Mouse (Mus musculus) kidney, postnatal 14 days (tissue): Measurements from ENCODE around the gene Gm21860.
A peak's percentile ranks its signal among the peaks of the same experiment; 100 is the strongest.
"Not testable (repeated sequence)": the region's sequence is repeated elsewhere in the genome, so short reads cannot be mapped to it uniquely, and the experiment has no call there.

Source experiments
- DNase-seq: peaks from one replicate; pipeline ENCODE4 v3.0.0; 2022; ENCODE audit warnings: mixed read lengths

Gene Gm21860

DNA sequence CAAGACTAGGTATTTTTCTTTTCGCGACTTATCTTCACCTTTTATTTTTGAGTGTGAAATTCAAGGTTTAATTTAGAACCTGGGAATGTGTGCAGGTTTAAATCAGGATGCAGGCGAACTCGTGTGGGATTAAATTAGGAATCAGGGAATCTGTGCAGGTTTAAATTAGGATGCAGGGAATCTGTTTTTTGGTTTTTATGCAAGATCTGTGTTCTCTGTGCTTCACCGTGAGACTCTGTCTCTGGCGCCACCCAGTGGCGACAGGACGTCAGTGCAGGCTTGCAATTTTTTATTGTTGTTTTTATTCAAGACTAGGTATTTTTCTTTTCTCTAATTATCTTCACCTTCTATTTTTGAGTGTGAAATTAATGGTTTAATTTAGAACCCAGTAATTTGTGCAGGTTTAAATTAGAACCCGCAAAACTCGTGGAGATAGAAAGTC is 22.5 kb downstream of the Gm21860 start:
- DNase-seq: peak; percentile 25

DNA sequence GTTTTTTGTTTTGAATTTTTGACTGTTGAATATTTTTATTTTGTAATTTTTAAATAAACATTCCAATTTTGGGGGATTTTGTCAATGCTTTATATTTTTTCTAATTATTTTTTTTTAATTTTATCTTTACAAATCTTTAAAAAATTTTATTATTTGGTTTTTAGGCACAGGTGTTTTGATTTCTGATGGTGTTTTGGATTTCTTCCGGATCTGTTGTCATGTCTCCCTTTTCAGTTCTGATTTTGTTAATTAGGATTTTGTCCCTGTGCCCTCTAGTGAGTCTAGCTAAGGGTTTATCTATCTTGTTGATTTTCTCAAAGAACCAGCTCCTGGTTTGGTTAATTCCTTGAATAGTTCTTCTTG is 23.0 kb downstream of the Gm21860 start:
- not testable (repeated sequence) for DNase-seq

- peak; percentile 43 for DNase-seq
Observed at GRCm38 (mm10) chrY:90730908-90731592, 23.6 kb downstream of the Gm21860 start.

DNA sequence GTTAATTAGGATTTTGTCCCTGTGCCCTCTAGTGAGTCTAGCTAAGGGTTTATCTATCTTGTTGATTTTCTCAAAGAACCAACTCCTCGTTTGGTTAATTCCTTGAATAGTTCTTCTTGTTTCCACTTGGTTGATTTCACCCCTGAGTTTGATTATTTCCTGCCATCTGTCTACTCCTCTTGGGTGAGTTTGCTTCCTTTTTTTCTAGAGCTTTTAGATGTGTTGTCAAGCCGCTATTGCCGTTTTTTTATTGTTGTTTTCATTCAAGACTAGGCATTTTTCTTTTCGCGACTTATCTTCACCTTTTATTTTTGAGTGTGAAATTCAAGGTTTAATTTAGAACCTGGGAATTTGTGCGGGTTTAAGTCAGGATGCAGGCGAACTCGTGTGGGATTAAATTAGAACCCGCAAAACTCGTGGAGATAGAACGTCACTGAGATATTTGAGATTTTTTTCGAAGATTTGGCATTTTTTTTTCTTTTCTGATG is 24.8 kb downstream of the Gm21860 start:
- DNase-seq: not testable (repeated sequence)

DNA sequence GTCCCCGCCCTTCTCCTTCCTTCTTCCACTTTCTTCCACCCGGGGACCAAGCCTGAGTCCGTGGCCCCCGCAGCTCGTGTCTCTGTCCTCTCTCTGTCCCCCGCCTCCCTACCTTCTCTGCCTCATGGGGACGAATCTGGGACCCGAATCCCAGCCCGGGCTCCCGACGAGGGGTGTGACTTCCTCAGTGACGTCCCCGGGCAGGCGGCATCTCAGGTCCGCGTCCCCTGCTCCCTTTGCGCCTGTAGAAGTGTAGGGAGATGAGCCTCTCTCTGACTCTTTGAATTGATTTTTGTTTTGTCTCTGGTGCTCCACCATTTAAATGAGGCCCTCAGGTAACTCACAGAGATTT is 25.7 kb downstream of the Gm21860 start:
- not testable (repeated sequence) for DNase-seq

DNA sequence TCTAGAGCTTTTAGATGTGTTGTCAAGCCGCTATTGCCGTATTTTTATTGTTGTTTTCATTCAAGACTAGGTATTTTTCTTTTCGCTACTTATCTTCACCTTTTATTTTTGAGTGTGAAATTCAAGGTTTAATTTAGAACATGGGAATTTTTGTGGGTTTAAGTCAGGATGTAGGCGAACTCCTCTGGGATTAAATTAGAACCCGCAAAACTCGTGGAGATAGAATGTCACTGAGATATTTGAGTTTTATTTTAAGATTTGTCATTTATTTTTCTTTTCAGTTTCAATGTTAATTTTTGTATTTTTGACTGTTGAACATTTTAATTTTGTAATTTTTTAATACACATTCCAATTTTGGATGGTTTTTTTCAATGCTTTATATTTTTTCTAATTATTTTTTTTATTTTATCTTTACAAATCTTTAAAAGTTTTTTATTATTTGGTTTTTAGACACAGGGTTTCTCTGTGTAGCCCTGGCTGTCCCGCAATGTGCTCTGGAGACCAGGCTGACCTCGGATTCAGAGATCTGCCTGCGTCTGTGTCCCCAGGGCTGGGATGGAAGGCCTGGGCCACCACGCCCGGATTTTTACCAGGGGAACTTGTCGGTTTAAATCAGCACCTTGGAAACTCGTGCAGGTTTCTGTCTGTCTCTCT is 26.2 kb downstream of the Gm21860 start:
- not testable (repeated sequence) for DNase-seq

DNA sequence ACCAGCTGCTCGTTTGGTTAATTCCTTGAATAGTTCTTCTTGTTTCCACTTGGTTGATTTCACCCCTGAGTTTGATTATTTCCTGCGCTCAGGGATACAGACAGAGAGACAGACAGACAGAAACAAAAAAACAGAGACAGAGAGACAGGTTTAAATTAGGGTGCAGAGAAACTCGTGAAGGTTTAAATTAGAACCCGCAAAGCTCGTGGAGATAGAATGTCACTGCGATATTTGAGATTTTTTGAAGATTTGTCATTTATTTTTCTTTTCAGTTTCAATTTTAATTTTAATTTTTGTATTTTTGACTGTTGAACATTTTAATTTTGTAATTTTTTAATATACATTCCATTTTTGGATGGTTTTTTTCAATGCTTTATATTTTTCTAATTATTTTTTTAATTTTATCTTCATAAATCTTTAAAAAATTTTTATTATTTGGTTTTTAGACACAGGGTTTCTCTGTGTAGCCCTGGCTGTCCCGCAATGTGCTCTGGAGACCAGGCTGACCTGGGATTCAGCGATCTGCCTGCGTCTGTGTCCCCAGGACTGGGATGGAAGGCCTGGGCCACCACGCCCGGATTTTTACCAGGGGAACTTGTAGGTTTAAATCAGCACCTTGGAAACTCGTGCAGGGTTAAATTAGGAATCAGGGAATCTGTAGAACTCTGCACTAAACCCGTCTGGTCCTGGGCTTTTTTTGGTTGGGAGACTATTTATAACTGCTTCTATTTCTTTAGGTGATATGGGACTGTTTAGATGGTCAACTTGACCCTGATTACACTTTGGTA is 27.3 kb downstream of the Gm21860 start:
- DNase-seq: not testable (repeated sequence)

DNA sequence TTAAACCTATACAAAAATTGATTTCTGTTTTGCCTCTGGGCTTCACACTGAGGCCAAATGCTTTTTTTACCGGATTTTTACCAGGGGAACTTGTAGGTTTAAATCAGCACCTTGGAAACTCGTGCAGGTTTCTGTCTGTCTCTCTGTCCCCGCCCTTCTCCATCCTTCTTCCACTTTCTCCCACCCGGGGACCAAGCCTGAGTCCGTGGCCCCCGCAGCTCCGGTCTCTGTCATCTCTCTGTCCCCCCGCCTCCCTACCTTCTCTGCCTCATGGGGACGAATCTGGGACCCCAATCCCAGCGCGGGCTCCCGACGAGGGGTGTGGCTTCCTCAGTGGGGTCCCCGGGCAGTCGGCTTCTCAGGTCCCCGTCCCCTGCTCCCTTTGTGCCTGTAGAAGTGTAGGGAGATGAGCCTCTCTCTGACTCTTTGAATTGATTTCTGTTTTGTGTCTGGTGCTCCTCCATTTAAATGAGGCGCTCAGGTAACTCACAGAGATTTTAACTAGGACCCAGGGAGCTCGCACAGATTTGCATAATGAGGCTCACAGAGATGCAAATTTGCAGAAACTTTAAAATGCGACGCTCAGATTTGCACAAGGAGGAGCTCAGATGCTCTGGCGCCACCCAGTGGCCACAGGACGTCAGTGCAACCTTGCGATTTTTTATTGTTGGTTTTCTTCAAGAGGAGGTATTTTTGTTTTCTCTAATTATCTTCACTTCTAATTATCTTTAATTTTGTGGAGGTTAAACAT is 28.7 kb downstream of the Gm21860 start:
- not testable (repeated sequence) for DNase-seq

DNA sequence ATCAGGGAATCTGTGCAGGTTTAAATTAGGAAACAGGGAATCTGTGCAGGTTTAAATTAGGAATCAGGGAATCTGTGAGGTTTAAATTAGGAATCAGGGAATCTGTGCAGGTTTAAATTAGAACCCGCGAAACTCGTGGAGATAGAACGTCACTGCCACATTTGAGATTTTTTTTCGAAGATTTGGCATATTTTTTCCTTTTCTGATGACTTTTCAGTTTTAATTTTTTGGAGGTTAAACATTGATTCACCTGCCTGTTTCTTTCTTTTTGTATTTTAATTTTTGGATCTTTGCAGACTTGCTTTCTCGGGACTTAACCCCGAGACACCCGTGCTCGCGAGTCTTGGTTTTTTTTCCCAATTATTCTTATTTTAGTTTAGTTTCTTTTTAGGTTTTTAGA is 29.5 kb downstream of the Gm21860 start:
- not testable (repeated sequence) for DNase-seq

DNA sequence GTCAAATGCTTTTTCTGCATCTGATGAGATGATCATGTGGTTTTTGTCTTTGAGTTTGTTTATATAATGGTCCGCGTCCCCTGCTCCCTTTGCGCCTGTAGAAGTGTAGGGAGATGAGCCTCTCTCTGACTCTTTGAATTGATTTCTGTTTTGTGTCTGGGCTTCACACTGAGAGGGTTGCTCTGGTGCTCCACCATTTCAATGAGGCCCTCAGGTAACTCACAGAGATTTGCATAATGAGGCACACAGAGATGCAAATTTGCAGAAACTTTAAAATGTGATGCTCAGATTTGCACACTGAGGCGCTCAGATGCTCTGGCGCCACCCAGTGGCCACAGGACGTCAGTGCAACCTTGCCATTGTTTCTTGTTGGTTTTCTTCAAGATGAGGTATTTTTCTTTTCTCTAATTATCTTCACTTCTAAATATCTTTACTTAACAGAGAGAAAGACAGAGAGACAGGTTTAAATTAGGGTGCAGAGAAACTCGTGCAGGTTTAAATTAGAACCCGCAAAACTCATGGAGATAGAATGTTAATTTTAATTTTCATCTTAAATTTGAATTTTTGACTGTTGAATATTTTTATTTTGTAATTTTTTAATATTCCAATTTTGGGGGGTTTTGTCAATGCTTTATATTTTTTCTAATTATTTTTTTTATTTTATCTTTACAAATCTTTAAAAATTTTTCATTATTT is 30.5 kb downstream of the Gm21860 start:
- not testable (repeated sequence) for DNase-seq

- DNase-seq: peak; percentile 41
Observed at GRCm38 (mm10) chrY:90723336-90723987, 31.2 kb downstream of the Gm21860 start.

- DNase-seq: not testable (repeated sequence)
Observed at GRCm38 (mm10) chrY:90720505-90720904, 34.1 kb downstream of the Gm21860 start.

- not testable (repeated sequence) for DNase-seq
Observed at GRCm38 (mm10) chrY:90719403-90720232, 35.0 kb downstream of the Gm21860 start.

- peak; percentile 69 for DNase-seq
Observed at GRCm38 (mm10) chrY:90718583-90719402, 35.8 kb downstream of the Gm21860 start.

DNA sequence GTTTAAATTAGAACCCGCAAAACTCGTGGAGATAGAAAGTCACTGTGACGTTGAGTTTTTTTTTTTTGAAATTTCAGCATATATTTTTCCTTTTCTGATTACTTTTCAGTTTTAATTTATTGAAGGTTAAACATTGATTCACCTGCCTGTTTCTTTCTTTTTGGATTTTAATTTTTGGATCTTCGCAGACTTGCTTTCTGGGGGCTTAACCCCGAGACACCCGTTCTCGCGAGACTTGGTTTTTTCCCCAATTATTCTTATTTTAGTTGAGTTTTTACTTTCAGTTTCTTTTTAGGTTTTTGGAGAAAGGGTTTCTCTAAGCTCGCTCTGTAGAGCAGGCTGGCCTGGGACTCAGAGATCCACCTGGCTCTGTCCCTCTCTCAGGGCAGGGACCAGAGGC is 36.6 kb downstream of the Gm21860 start:
- DNase-seq: not testable (repeated sequence)

GRCm38 (mm10) chrY:90717496-90717895 is 37.1 kb downstream of the Gm21860 start:
- DNase-seq: not testable (repeated sequence)
